Mouse (Mus musculus): ENCODE results near the gene Cd83. TPM values are rescaled to one million over a fixed set of nuclear protein-coding genes. Genes with fewer than 3 reads are reported as not detected.
A peak's percentile ranks its signal among the peaks of the same experiment; 100 is the strongest.

Gene Cd83
- total RNA-seq, 2 experiments from 2014 or later = 4.2 to 5.7 TPM

DNA sequence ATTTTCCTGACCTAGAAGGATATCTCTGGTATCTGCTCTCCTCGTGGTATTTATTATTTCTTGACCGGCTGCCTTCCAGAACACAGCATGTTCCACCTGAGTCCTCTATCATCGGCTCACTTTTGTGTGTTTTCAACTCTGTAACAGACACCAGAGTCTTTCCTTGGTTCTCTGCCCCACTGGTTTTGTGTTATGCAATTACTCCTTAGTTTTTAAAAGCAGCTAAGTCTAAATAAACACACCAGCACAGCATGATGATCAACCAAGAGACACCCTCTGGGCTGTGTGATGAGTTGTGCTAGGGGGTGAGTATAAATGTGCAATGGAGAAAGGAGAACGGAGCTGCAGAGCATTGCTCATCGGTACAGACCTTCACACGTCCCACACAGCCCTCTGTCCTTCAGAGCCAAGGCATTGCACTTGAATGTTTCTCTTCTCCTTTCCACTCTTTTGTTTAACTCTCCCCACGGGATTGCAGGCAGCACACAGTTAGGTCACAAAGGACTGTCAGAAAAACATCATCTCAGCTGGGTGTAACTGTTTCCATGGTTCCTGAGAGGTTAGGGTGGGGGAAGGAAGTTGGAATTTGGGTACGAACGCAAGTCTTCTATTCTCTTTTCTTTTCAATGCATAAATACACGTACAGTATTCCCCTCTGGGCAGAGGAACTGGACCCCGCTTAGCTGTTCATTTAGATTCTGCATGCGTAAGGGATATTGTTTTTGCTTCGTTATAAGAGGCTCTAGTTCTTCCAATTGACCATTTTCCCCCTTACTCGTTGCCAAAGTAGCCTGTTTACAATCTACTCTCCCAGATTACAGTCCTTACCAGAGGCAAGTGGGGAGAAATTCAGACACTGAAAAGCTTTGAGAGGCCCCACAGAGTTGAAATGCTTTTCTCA, 22.0 kb downstream of the Cd83 start:
- no peak for DNase-seq

DNA sequence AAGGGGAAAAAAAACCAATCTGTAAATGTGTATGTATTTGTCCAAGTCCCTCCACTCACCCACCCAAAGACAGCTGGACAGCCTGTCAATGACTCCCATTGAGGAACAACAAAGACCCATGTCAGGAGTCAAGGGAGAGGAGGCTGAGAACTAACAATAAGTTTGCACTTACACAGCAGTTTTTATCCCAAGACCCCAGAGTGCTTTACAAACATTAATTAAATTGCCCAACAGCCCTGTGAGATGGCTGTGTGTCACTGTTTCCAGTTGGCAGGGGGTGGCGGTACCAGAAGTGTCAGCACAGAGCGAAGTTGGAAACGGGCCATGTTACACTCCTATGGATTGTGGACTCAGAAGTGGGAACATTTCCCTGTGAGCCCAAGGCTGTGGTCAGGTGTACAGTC, 22.7 kb downstream of the Cd83 start:
- DNase-seq = no peak

DNA sequence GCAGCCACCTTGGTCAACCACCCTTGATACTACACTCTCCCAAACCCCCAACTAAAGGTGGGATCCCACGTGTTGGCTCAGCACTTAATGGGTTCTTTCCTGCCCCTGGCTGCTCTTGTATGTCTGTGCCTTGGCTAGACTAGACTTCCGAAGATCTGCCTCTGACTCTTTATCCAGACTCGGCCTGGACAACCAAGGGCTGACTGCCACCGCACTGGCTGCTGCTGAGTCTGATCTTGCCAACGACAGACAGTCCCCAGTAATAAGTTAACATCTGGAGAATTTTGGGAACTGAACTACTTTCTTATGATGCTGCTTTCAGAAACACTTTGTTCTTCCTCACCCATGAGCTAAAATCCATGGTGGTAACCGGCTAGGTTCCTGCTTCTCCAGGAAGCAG, 26.0 kb downstream of the Cd83 start:
- DNase-seq = no peak

DNA sequence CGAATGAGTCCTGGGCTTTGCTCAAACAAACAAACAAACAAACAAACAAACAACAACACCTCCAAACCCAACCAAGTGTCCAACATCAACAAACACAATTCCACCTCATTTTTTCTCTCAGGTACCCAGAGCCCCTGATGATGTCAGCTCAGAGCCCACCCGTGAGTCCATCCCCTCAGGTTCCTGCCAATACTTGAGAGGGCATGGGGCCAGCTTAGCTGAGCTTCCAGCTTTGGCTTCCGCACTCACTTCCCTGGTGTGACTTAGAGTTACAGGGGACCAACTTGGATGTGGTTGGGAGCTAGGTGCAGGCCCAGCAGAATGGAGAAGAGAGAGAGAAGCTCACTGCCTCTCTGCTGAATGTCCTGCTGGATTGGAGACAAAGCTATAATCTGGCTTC, 27.3 kb downstream of the Cd83 start:
- no peak for DNase-seq

DNA sequence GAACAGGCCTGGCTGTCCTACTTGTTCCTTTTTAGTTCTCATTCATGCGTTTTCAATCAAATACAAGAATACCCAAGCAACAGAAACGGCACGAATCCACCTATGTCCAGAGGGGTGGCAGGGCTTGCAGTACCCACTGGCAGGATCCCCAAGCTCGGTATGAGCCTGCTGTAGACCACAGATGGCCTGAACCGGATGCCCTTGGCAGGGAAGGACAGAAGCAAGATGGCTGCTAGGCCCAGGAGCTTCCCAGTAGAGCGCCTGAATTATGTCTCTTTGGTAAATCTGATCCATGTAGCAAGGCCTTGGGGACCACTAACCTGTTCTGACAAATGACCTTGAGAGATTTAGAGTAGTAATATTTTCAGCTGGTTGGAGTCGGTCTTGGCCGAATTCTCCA, 28.9 kb downstream of the Cd83 start:
- no peak for DNase-seq

DNA sequence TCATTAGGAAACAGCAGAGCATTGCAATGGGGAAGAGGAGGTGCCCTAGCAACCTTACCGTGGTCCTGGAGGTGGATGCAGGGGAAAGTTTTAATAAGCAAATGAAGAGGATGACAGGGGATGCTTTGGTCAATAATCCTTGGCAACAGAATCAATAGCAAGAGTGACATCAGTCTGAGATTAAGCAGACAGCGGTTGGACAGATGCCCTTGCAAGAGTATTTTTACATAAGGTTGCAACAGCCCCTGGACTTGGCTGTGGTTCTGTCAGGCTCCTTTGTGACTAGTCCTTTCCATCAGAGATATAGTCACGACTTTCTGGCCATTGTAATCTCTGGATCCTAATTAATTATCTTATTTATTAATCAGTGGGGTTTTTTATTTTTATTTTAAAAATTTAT, 32.9 kb downstream of the Cd83 start:
- DNase-seq = no peak

DNA sequence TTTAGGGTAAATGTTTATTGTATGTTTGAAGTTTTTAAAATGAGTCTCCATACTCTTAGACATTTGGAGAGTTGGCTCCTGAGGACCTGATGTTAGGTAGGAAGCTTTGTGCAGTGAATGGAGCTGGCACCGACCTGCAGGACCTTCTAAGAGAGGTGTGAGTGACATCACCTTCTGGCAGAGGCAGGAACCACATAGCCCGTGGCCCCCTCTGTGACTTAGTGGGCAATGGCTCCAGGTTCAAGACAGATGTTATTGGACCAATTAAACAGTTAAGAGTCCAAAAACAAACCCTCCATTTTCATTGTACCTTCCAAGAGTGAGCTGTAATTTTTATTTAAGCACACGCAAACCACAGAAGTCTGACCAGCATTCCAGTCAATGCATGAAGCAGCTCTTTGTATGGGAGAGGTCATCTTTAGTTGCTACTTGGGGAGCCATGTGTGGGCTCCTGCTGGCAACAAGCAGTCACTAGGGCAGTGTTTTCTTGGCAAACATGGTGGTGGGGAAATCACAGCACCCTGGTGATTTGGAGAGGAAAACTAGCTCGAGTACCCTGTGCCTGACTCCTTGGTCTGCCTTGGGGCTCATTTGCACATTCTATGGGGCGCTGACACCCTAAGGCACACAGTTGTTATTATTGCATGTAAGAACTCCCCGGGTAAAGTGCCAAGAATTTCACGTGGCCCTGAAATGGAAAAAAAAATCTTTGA, 33.9 kb downstream of the Cd83 start:
- DNase-seq = peak; percentile 34

DNA sequence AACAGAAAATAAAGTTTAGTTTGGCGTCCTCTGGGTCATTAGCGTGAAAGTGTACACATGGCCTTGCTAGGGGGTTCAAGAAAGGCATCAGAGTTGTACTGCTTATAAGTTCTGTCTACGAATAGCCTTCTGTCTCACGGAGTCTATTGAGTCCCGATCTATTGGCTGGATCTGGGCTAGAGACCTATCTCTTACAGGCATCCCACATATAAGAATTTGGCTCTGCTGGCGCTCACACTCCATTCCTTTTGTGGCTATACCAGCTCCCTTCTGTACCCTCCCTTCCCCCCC, 34.4 kb downstream of the Cd83 start:
- no peak for DNase-seq

DNA sequence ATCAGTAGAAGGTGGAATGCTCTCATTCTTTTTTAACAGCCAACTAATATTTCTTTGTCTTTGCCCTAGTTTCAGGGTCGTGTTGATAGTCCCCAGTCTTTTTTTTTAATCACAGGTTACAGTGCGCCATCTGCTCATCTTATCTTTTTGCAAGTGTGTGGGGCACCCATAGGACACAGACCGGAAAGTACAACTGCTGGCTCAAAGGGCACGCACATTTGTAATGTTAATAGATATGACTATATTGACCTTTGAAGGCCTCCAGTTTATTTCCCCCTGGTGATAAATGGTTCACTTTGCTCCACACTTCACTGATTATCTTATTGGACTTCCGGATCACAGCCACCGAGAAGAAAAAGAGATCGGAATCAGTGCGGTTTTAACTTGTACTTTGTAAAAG, 35.5 kb downstream of the Cd83 start:
- DNase-seq = no peak

DNA sequence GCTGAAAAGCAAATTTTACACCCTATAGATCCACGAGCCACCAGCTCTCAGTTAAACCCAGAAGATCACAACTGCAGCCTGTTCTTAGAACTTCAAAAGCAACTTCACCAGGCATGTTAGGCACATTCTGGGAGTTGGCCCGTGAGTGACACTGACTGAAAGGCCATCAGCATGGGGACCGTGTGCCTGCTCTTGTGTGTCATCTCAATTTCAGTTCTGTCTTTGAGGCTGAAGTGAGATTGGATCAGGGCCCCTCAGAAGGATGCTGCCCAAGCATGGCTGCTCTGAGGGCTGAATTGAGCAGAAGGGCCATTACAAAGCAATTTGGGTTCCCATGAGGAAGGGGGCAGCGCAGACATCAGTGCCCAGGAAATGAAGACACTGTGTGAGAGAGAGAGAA, 37.7 kb downstream of the Cd83 start:
- no peak for DNase-seq

DNA sequence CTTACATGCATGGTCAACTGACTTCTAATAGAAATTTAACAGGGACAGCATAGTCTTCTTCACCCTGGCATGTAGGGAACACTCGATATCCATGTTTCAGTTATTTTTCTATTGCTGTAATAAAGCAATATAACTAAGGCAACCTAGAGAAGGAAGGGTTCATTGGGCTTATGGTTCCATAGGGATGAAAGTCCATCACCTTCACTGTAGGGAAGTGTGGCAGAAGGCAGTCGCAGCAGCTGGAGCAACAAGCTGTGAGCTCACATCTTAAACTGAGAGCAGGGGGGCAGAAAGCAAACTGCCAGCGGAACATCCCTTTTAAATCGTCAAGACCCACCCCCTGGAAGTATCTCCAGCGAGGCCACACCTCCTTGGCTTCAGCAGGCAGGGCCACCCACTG, 44.1 kb downstream of the Cd83 start:
- no peak for DNase-seq

DNA sequence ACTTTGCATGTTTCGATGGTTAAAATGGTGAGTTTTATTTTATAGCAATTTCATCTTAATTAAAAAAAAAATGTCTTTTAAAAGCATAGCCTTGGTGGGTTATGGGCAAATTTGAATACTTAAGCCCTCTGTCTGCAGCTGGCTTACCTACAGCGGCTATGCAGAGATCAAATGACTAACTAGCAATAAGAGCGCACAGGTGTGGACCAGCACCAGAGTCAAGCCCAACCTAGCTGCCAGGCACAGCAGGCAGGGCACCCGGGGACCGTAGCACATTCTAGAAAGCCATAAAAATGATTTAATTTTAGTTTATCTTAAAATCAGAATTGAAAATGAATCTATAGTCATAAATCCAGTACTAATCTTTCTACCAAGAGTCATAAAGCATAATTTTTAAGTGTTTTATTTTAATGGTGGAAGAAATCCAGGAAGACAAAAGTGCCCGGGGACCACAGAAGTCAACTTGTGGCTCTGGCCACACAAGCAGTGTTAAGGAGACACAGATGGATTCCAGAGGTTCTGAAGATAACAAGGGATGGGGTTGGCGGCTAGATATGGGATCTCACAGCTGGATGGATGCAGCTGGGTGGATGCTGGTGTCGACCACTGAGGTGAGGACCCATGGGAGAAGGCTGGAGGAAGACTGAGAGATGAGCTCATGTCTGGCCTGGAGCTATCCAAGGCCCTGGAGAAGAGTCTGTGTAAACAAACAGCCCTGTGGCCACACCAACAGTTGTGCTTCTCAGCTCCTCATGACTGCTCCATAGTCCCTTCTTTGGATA, 46.5 kb downstream of the Cd83 start:
- DNase-seq = no peak

DNA sequence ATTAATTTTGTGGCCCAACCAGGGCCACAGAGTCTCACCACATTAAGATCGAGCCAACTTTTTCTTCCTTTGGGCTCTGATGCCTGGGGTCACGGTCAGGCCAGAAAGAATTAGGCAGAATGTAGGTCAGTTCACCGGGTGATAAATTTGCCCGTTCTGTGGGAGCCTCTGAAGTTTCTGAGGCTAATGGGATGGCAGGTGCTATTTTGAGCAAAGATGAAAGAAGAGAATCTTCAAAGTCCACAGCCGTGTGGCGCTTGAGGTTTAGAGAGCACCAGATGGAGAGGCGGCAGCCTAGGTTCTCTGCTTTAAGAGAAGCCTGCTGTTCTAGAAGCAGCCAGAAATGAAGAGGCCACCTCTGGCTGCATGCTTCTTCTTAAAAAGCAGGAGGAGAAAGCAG, 48.2 kb downstream of the Cd83 start:
- peak; percentile 52 for DNase-seq

DNA sequence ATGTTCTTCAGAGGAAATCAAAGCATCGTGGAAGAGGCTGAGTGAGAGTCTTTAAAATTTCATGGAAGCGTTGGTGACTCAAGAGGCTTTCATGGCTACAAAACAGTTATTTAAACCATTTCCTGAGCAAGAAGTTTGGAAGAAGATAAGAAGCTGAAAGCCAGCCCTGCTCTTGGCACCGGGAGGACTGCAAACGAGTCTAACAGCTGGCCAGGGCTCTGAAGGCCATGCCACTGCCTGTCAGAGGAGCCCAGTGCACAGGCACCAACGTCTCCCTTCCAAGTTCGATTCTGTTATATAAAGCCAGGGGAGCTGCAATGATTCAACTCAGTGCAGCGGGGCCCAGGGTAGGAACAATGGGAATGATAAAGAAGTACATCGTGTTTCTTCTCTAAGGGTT, 51.8 kb downstream of the Cd83 start:
- DNase-seq = peak; percentile 46

DNA sequence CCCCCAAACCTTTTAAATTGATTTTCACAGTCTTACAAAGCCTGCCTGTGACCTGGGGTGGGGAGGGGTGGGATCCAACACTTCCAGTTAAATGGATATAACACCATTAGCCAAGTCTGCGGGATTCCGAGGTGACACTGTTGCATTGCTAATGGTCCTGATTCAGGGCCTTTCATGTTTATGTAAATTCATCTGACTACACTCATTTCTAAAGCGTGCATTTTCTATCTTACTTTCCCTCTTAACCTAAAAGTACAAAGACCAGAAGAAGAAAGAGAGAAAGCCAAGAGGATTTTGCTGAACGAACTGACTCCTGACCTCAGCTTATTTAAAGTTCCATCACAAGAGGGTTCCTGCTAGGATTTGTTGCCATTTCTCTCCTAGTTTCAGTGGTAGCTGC, 53.2 kb downstream of the Cd83 start:
- no peak for DNase-seq

DNA sequence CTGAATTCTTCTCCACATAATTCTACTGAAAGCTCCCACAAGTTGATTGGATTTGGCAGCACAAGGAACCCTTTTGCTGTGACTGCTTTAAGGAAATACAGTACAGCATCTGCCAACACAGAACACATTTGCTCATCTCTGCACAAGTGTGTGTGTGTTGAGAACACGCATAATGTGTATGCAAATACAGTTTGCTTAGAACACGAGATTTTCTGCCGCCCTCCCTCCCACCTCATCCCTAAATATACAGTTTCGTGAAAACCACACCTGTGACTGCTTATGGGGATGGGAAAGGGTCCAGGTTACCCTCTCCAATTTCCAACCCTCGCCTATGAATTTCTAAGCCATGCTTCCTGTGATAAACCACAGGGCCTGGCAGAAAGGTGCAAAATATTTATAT, 60.6 kb downstream of the Cd83 start:
- no peak for DNase-seq

DNA sequence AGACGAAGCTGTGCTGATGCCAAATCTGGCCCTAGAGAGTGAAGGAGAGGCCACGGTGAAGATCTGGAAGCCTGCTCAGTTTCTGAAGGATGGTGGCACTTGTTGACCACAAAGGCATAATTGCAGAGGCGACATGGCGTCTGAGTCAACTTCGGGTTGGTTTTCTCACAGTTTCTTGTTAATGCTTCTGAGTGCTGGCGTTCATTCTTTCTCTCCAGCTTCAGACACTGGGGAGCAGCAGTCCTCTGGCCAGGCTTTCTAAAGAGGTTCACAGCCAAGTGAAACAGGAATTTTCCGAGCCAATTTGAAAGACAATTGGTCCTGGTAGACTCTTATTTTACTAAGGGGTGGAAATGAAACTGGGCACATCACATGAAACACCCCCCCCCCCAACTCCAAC, 62.6 kb downstream of the Cd83 start:
- no peak for DNase-seq

DNA sequence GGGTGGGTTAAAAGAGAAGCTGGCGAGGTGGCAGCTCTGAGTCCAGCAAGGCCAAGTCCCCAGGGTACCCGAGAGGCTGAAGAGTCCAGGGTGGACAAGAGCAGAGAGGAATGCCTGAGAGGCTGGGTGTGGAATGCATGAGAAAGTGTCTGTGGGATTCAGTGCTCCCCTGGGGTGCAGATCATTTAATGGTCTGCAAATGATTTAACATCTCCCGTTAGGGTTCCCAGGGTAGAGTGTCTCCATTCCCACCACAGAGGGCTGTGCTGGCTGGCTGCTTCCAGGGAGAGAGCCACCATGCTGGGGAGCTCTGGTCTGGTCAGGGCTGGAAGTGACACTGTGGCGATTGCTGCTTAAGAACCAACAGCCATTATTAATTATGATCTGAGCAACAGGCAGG, 65.2 kb downstream of the Cd83 start:
- no peak for DNase-seq

DNA sequence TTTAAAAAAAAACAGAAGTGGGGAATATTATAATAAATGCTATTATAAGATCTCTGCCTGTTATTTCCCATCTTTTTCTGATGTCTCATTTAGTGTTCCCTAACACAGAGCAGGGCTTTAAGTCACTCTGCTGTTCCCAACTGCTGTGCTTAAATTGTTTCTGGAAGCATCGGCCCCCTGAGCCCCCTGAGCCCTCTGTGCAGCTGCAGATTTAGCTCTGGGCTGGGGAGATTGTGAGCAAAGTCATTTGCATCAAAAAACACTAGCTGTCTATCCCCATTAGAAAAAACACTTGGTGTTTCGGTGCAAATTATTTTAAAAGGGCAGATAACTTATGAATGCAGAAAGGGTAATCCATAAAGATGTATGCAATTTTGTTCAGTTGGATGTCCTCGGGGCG, 66.5 kb downstream of the Cd83 start:
- DNase-seq = no peak

All from adrenal gland, postnatal 10 days (tissue).